Mouse (Mus musculus) megakaryocyte, embryonic 14.5 days (primary cell): Measurements from ENCODE around the gene Smco4. TPM values are rescaled to one million over a fixed set of nuclear protein-coding genes. Genes with fewer than 3 reads are reported as not detected.

Experiments used
- H3K27me3 ChIP-seq: replicated peaks from 2 replicates; pipeline ENCODE3; 2012; ENCODE audit warnings: inconsistent platforms
- H3K36me3 ChIP-seq: replicated peaks from 2 replicates; pipeline ENCODE3; 2012; ENCODE audit warnings: low read length, inconsistent platforms, mixed read lengths
- H3K4me1 ChIP-seq: 2 replicates; pipeline ENCODE4 v1.6.1; 2012; ENCODE audit warnings: inconsistent platforms
- H3K4me3 ChIP-seq: replicated peaks from 2 replicates; pipeline ENCODE3; 2012; ENCODE audit warnings: moderate library complexity, mild to moderate bottlenecking, inconsistent platforms
- H3K9me3 ChIP-seq: 2 replicates; pipeline ENCODE4 v1.6.1; 2012; ENCODE audit warnings: inconsistent platforms
- FLI1 ChIP-seq: IDR thresholded peaks from 2 replicates; pipeline ENCODE4 v1.6.1; 2012; ENCODE audit warnings: low read length, inconsistent platforms, mixed read lengths
- GATA1 ChIP-seq: IDR thresholded peaks from 3 replicates; pipeline ENCODE4 v1.6.1; 2012; ENCODE audit warnings: mixed read lengths, low read length, inconsistent platforms, borderline replicate concordance
- polyA plus RNA-seq: library from polyadenylated mRNA; stranded (reverse); fragments of >175 nt; gene quantifications from 2 replicates; pipeline ENCODE4 v1.2.3, GENCODE M21; 2012; ENCODE audit warnings: low replicate concordance; ENCODE audit not compliant: insufficient read depth

Smco4 gene
- polyA plus RNA-seq, 1 experiment = 12.3 TPM

GRCm38 (mm10) chr9:15506863-15507262 lies 13.6 kb downstream of the Smco4 start:
- Histone ChIP-seq H3K9me3 (no peaks in the 10 kb centered on the region), H3K36me3 (peaks cover 4% of the 10 kb centered on the region), H3K4me1 (peaks cover 41% of the 10 kb centered on the region), H3K4me3 (no peak overlapping the region), H3K27me3 (peaks cover 2% of the 10 kb centered on the region)
- TF ChIP-seq FLI1 = no peak

GRCm38 (mm10) chr9:15507431-15507875 lies 14.2 kb downstream of the Smco4 start:
- TF ChIP-seq FLI1 (no peak), GATA1 (no peak)
- Histone ChIP-seq H3K4me3 (no peak overlapping the region), H3K27me3 (peaks cover 2% of the 10 kb centered on the region), H3K4me1 (peaks cover 41% of the 10 kb centered on the region), H3K36me3 (peaks cover 4% of the 10 kb centered on the region), H3K9me3 (no peaks in the 10 kb centered on the region)

GRCm38 (mm10) chr9:15509363-15509762 lies 16.1 kb downstream of the Smco4 start:
- TF ChIP-seq GATA1 = no peak
- no peak for TF ChIP-seq FLI1
- H3K36me3 ChIP-seq = peaks cover 4% of the 10 kb centered on the region
- H3K9me3 ChIP-seq = no peaks in the 10 kb centered on the region
- H3K4me1 ChIP-seq = peaks cover 30% of the 10 kb centered on the region
- H3K4me3 ChIP-seq = no peak overlapping the region
- H3K27me3 ChIP-seq = peaks cover 2% of the 10 kb centered on the region

- Histone ChIP-seq H3K4me1 (peaks cover 23% of the 10 kb centered on the region), H3K27me3 (peaks cover 2% of the 10 kb centered on the region), H3K4me3 (no peak overlapping the region), H3K36me3 (peaks cover under 1% of the 10 kb centered on the region), H3K9me3 (no peaks in the 10 kb centered on the region)
- TF ChIP-seq FLI1 = no peak
- TF ChIP-seq GATA1 = no peak
These were observed 17.5 kb downstream of the Smco4 start for GRCm38 (mm10) chr9:15510557-15511310.

GRCm38 (mm10) chr9:15512918-15513317 lies 19.7 kb downstream of the Smco4 start:
- Histone ChIP-seq H3K9me3 (no peaks in the 10 kb centered on the region), H3K27me3 (peaks cover 6% of the 10 kb centered on the region), H3K4me3 (no peak overlapping the region), H3K36me3 (no peaks in the 10 kb centered on the region), H3K4me1 (peaks cover 21% of the 10 kb centered on the region)
- TF ChIP-seq GATA1 (no peak), FLI1 (no peak)

GRCm38 (mm10) chr9:15516007-15516406 lies 22.8 kb downstream of the Smco4 start:
- TF ChIP-seq GATA1 (no peak), FLI1 (no peak)
- H3K36me3 ChIP-seq = no peaks in the 10 kb centered on the region
- no peaks in the 10 kb centered on the region for H3K9me3 ChIP-seq
- peaks cover 17% of the 10 kb centered on the region for H3K4me1 ChIP-seq
- peaks cover 6% of the 10 kb centered on the region for H3K27me3 ChIP-seq
- H3K4me3 ChIP-seq = no peak overlapping the region

- Histone ChIP-seq H3K4me1 (peaks cover 13% of the 10 kb centered on the region), H3K9me3 (no peaks in the 10 kb centered on the region), H3K27me3 (peaks cover 6% of the 10 kb centered on the region), H3K4me3 (no peak overlapping the region), H3K36me3 (no peaks in the 10 kb centered on the region)
- TF ChIP-seq FLI1 = no peak
- no peak for TF ChIP-seq GATA1
These were observed 24.7 kb downstream of the Smco4 start for GRCm38 (mm10) chr9:15517979-15518378.

GRCm38 (mm10) chr9:15522348-15522747 lies 29.1 kb downstream of the Smco4 start:
- TF ChIP-seq FLI1 (no peak), GATA1 (no peak)
- Histone ChIP-seq H3K27me3 (no peaks in the 10 kb centered on the region), H3K36me3 (peaks cover 3% of the 10 kb centered on the region), H3K4me3 (no peak overlapping the region), H3K4me1 (no peaks in the 10 kb centered on the region), H3K9me3 (no peaks in the 10 kb centered on the region)

- H3K9me3 ChIP-seq = no peaks in the 10 kb centered on the region
- peaks cover 3% of the 10 kb centered on the region for H3K36me3 ChIP-seq
- H3K27me3 ChIP-seq = no peaks in the 10 kb centered on the region
- TF ChIP-seq FLI1 = no peak
- no peak for TF ChIP-seq GATA1
- no peak overlapping the region for H3K4me3 ChIP-seq
- H3K4me1 ChIP-seq = no peaks in the 10 kb centered on the region
These were observed 29.7 kb downstream of the Smco4 start for GRCm38 (mm10) chr9:15522887-15523286.

GRCm38 (mm10) chr9:15523646-15524045 lies 30.4 kb downstream of the Smco4 start:
- Histone ChIP-seq H3K9me3 (no peaks in the 10 kb centered on the region), H3K27me3 (no peaks in the 10 kb centered on the region), H3K4me1 (no peaks in the 10 kb centered on the region), H3K4me3 (no peak overlapping the region), H3K36me3 (peaks cover 3% of the 10 kb centered on the region)
- no peak for TF ChIP-seq GATA1
